Mouse (Mus musculus) erythroblast, embryonic 14.5 days (primary cell): Measurements from ENCODE around the gene Nup210l.

ENCODE experiments used
- GATA1 ChIP-seq: IDR thresholded peaks from 2 replicates; pipeline ENCODE4 v1.6.1; 2012; ENCODE audit warnings: low read length, inconsistent platforms, mixed read lengths
- TAL1 ChIP-seq: IDR thresholded peaks from 3 replicates; pipeline ENCODE4 v1.6.1; 2012; ENCODE audit warnings: low read length, inconsistent platforms, mixed read lengths

DNA sequence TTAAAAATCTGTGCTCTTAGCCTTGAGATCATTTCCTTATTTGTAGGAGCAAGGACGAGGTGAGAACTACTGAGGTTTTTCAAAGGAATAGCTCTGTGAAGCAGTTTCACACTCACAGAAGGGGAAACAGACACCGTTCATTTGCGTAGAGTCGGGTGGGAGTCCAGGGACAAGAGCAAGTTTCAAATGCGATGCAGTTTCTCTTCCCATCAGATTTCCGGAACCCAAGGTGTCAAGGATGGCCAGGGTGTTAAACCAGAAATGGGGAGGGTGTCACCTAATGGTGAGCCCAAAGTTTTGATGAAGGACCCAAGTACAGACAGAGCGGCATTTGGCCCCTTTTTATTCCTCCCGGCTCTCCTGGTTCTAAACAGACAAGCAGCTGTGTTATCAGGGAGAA, 127.1 kb downstream of the Nup210l start:
- TF ChIP-seq GATA1 (no peak), TAL1 (no peak)
